Mouse (Mus musculus) cortical plate, adult 2 months (tissue): ENCODE measurements around the gene 2310033P09Rik.

Experiments
- CTCF ChIP-seq: fragments of 200-500 bp; IDR thresholded peaks from 2 replicates; pipeline ENCODE4 v1.5.1; 2011; ENCODE audit warnings: mild to moderate bottlenecking, control low read depth, low read length; ENCODE audit not compliant: insufficient read depth; ENCODE audit errors: extremely low read depth
- POLR2A ChIP-seq: fragments of 200-500 bp; IDR thresholded peaks from 2 replicates; pipeline ENCODE4 v1.6.1; 2011; ENCODE audit warnings: mild to moderate bottlenecking, low read length, control low read depth; ENCODE audit not compliant: insufficient read depth; ENCODE audit errors: extremely low read depth

- TF ChIP-seq POLR2A (no peak), CTCF (no peak)
These were observed 31.7 kb downstream of the 2310033P09Rik start for GRCm38 (mm10) chr11:59239796-59240195.
